Mouse (Mus musculus): ENCODE data around the gene Actr1b. TPM values are rescaled to one million over a fixed set of nuclear protein-coding genes. Genes with fewer than 3 reads are reported as not detected.

Actr1b gene
- polyA plus RNA-seq, 1 experiment, result 76.6 TPM

- TF ChIP-seq POLR2A (IDR thresholded peaks at IDR 0.05; ENCODE audit: low read depth, low read length), result no peak
- TF ChIP-seq CTCF (IDR thresholded peaks at IDR 0.05; ENCODE audit: extremely low read depth, insufficient read depth, insufficient read length, insufficient replicate concordance), result peak; percentile 42; the same call in 1 of the 2 replicates
- WGBS, result 51% methylated on average over 15 of the region's 15 CpGs
- H3K4me3 ChIP-seq (ENCODE audit: extremely low read depth, insufficient read depth, insufficient read length), result no peak overlapping the region
- no peak overlapping the region for H3K27ac ChIP-seq (ENCODE audit: insufficient read depth, low read length)
- H3K4me1 ChIP-seq (ENCODE audit: control insufficient read depth, insufficient read depth, insufficient read length), result no peaks in the 10 kb centered on the region
- H3K27me3 ChIP-seq (ENCODE audit: control insufficient read depth, insufficient read depth, low read length), result no peaks in the 10 kb centered on the region
- no peaks in the 10 kb centered on the region for H3K36me3 ChIP-seq (ENCODE audit: control insufficient read depth, insufficient read depth, low read length)
- no peak for DNase-seq (ENCODE audit: low read depth in 1 of 2, low spot score in 2 of 2)
Measured at GRCm38 (mm10) chr1:36746452-36746851, 32.2 kb upstream of the Actr1b start.

DNA sequence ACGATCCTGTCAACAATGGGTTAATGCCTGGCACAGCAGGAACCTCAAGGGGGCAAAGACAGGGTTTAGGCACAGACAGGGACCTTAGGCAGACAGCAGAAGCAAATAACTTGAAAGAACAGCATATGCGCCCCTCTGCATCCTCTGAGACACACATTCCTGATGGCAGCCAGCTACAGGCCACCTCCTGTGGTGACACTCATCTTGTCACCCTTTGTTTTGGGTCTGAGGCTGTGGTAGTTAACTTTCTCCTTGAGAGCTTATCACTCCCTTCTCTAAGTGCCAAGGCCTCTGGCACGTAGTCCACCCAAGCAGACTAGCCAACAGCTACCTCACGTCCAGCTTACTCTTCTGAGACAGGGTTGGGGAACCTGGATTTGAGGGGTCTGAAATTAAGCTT lies 31.4 kb upstream of the Actr1b start:
- Histone ChIP-seq H3K4me1 (ENCODE audit: control insufficient read depth, insufficient read depth, insufficient read length) (no peaks in the 10 kb centered on the region), H3K36me3 (ENCODE audit: control insufficient read depth, insufficient read depth, low read length) (no peaks in the 10 kb centered on the region), H3K27me3 (ENCODE audit: control insufficient read depth, insufficient read depth, low read length) (no peaks in the 10 kb centered on the region), H3K27ac (ENCODE audit: insufficient read depth, low read length) (no peak overlapping the region), H3K4me3 (ENCODE audit: extremely low read depth, insufficient read depth, insufficient read length) (no peak overlapping the region)
- TF ChIP-seq CTCF (IDR thresholded peaks at IDR 0.05; ENCODE audit: extremely low read depth, insufficient read depth, insufficient read length, insufficient replicate concordance), result no peak
- no peak for TF ChIP-seq POLR2A (IDR thresholded peaks at IDR 0.05; ENCODE audit: low read depth, low read length)
- DNase-seq (ENCODE audit: low read depth in 1 of 2, low spot score in 2 of 2), result no peak
- 82% methylated on average over 4 of the region's 4 CpGs for WGBS

GRCm38 (mm10) chr1:36744268-36744944 lies 30.2 kb upstream of the Actr1b start:
- no peaks in the 10 kb centered on the region for H3K36me3 ChIP-seq (ENCODE audit: control insufficient read depth, insufficient read depth, low read length)
- no peaks in the 10 kb centered on the region for H3K4me1 ChIP-seq (ENCODE audit: control insufficient read depth, insufficient read depth, insufficient read length)
- no peaks in the 10 kb centered on the region for H3K27me3 ChIP-seq (ENCODE audit: control insufficient read depth, insufficient read depth, low read length)
- 23% methylated on average over 17 of the region's 17 CpGs for WGBS
- H3K4me3 ChIP-seq (ENCODE audit: extremely low read depth, insufficient read depth, insufficient read length), result peak overlapping the region; percentile 7; the same call in 1 of the 2 replicates
- no peak for TF ChIP-seq POLR2A (IDR thresholded peaks at IDR 0.05; ENCODE audit: low read depth, low read length)
- TF ChIP-seq CTCF (IDR thresholded peaks at IDR 0.05; ENCODE audit: extremely low read depth, insufficient read depth, insufficient read length, insufficient replicate concordance), result peak; percentile 68; the same call in 1 of the 2 replicates
- DNase-seq (ENCODE audit: low read depth in 1 of 2, low spot score in 2 of 2), result peak; percentile 63 to 77
- no peak overlapping the region for H3K27ac ChIP-seq (ENCODE audit: insufficient read depth, low read length)

- no peak for TF ChIP-seq CTCF (IDR thresholded peaks at IDR 0.05; ENCODE audit: extremely low read depth, insufficient read depth, insufficient read length, insufficient replicate concordance)
- TF ChIP-seq POLR2A (IDR thresholded peaks at IDR 0.05; ENCODE audit: low read depth, low read length), result no peak
- H3K4me1 ChIP-seq (ENCODE audit: control insufficient read depth, insufficient read depth, insufficient read length), result no peaks in the 10 kb centered on the region
- H3K36me3 ChIP-seq (ENCODE audit: control insufficient read depth, insufficient read depth, low read length), result no peaks in the 10 kb centered on the region
- H3K27ac ChIP-seq (ENCODE audit: insufficient read depth, low read length), result no peak overlapping the region
- DNase-seq (ENCODE audit: low read depth in 1 of 2, low spot score in 2 of 2), result no peak
- H3K27me3 ChIP-seq (ENCODE audit: control insufficient read depth, insufficient read depth, low read length), result no peaks in the 10 kb centered on the region
- WGBS, result 85% methylated on average over 9 of the region's 9 CpGs
- H3K4me3 ChIP-seq (ENCODE audit: extremely low read depth, insufficient read depth, insufficient read length), result no peak overlapping the region
Measured at GRCm38 (mm10) chr1:36743046-36743445, 28.8 kb upstream of the Actr1b start.

DNA sequence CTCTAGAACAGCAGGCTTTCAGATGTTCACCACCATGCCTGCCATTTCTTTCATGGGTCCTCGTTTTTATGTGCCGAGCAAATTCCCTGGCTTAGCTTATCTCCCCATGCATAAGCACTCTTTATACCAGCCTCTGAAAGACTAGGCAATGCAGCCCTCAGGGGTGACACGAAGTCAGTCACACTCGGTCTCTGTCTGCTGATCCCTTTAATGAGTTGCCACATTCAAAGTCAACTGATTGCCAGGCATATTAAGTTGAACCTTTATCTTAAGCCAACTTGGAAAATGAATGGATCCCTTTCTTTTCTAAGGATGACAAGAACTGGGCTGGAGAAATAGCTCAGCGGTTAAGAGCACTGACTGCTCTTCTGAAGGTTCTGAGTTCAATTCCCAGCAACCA lies 25.0 kb upstream of the Actr1b start:
- Histone ChIP-seq H3K36me3 (ENCODE audit: control insufficient read depth, insufficient read depth, low read length) (no peaks in the 10 kb centered on the region), H3K4me3 (ENCODE audit: extremely low read depth, insufficient read depth, insufficient read length) (no peak overlapping the region), H3K27ac (ENCODE audit: insufficient read depth, low read length) (no peak overlapping the region), H3K4me1 (ENCODE audit: control insufficient read depth, insufficient read depth, insufficient read length) (no peaks in the 10 kb centered on the region), H3K27me3 (ENCODE audit: control insufficient read depth, insufficient read depth, low read length) (no peaks in the 10 kb centered on the region)
- no peak for TF ChIP-seq CTCF (IDR thresholded peaks at IDR 0.05; ENCODE audit: extremely low read depth, insufficient read depth, insufficient read length, insufficient replicate concordance)
- DNase-seq (ENCODE audit: low read depth in 1 of 2, low spot score in 2 of 2), result no peak
- 89% methylated on average over 5 of the region's 5 CpGs for WGBS

DNA sequence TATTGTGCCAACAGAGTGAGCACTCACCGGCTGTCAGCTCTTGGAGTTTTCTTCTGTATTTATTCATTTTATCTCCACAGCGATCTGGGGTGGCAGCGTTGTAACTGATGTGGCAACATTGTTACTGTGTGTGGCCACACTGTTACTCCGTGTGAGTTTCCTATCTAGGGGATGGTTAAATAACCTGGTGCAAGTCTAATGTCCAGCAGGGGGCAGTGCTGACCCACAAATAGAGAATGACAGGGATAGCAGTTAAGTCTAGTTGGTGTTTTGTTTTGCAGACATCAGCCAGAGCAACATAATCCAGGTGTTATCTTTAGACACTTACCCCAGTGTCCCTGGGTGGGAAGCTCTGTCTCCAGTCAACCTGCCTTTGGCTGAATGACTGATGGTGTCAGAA lies 23.1 kb upstream of the Actr1b start:
- peak; percentile 68 to 77 for DNase-seq (ENCODE audit: low read depth in 1 of 2, low spot score in 2 of 2)
- H3K27ac ChIP-seq (ENCODE audit: insufficient read depth, low read length), result no peak overlapping the region
- H3K36me3 ChIP-seq (ENCODE audit: control insufficient read depth, insufficient read depth, low read length), result no peaks in the 10 kb centered on the region
- H3K4me1 ChIP-seq (ENCODE audit: control insufficient read depth, insufficient read depth, insufficient read length), result no peaks in the 10 kb centered on the region
- TF ChIP-seq CTCF (IDR thresholded peaks at IDR 0.05; ENCODE audit: extremely low read depth, insufficient read depth, insufficient read length, insufficient replicate concordance) (peak; percentile 40; the same call in 1 of the 2 replicates), POLR2A (IDR thresholded peaks at IDR 0.05; ENCODE audit: low read depth, low read length) (no peak)
- H3K4me3 ChIP-seq (ENCODE audit: extremely low read depth, insufficient read depth, insufficient read length), result no peak overlapping the region
- WGBS, result 5% methylated on average over 4 of the region's 4 CpGs
- no peaks in the 10 kb centered on the region for H3K27me3 ChIP-seq (ENCODE audit: control insufficient read depth, insufficient read depth, low read length)

GRCm38 (mm10) chr1:36724057-36724431 lies 9.8 kb upstream of the Actr1b start:
- H3K36me3 ChIP-seq (ENCODE audit: control insufficient read depth, insufficient read depth, low read length), result no peaks in the 10 kb centered on the region
- no peaks in the 10 kb centered on the region for H3K27me3 ChIP-seq (ENCODE audit: control insufficient read depth, insufficient read depth, low read length)
- DNase-seq (ENCODE audit: low read depth in 1 of 2, low spot score in 2 of 2), result no peak
- no peak overlapping the region for H3K27ac ChIP-seq (ENCODE audit: insufficient read depth, low read length)
- TF ChIP-seq CTCF (IDR thresholded peaks at IDR 0.05; ENCODE audit: extremely low read depth, insufficient read depth, insufficient read length, insufficient replicate concordance) (no peak), POLR2A (IDR thresholded peaks at IDR 0.05; ENCODE audit: low read depth, low read length) (no peak)
- 93% methylated on average over 4 of the region's 4 CpGs for WGBS
- H3K4me3 ChIP-seq (ENCODE audit: extremely low read depth, insufficient read depth, insufficient read length), result no peak overlapping the region
- H3K4me1 ChIP-seq (ENCODE audit: control insufficient read depth, insufficient read depth, insufficient read length), result 0 out of 2 replicates have a peak, but pooled peaks cover 3% of the 10 kb centered on the region
